Mouse (Mus musculus): ENCODE data around the gene Fbxl3. TPM values are rescaled to one million over a fixed set of nuclear protein-coding genes. Genes with fewer than 3 reads are reported as not detected.

The Fbxl3 gene
- polyA plus RNA-seq, 1 experiment from 2014 or later = 33.5 TPM

DNA sequence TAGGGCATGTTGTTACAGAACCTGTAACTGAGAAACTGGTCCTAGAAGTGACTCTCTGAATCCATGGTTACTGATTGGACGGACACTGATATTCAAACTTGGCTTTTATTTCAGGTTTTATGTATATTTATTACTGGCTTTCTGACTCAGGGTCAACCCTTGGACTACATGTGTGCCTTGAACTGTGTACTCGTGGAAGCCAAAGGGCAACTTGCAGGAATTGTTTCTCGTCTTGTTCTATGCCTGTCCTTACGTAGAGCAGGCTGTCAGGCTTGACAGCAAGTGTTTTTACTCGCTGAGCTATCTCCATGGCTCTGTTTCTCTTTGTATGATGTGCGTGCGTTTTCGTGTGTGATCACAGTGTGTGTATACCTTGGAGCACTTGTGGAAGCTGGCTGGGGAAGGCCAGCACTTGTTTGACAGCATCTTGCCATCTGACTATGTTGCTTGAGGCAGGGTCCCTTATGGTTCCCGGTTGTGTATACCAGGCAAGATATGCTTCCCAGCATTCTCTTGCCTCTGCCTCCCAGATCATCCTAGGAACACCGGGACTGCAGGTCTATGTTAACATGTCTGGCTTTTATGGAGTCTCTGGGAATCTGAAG is 3.5 kb upstream of the Fbxl3 start:
- H3K4me2 ChIP-seq = no peak overlapping the region
- peak overlapping the region; percentile 24; the same call in 1 of the 2 replicates for H3K27ac ChIP-seq (ENCODE audit: low read depth)
- ATAC-seq (ENCODE audit: insufficient read depth) (no peak), DNase-seq (no peak)
- no peak overlapping the region for H3K4me3 ChIP-seq (ENCODE audit: low read depth, low read length)
- WGBS = 52% methylated on average over 10 of the region's 10 CpGs
- H3K27me3 ChIP-seq (ENCODE audit: insufficient read depth, low read length) = no peaks in the 10 kb centered on the region
- 0 out of 2 replicates have a peak, but pooled peaks cover 3% of the 10 kb centered on the region for H3K4me1 ChIP-seq (ENCODE audit: insufficient read depth)
- no peaks in the 10 kb centered on the region for H3K9me3 ChIP-seq (ENCODE audit: low read depth, low read length)
- TF ChIP-seq CTCF (IDR thresholded peaks at IDR 0.05; ENCODE audit: low read depth) = no peak
- no peak overlapping the region for H3K9ac ChIP-seq
- H3K36me3 ChIP-seq (ENCODE audit: insufficient read depth) = no peaks in the 10 kb centered on the region

DNA sequence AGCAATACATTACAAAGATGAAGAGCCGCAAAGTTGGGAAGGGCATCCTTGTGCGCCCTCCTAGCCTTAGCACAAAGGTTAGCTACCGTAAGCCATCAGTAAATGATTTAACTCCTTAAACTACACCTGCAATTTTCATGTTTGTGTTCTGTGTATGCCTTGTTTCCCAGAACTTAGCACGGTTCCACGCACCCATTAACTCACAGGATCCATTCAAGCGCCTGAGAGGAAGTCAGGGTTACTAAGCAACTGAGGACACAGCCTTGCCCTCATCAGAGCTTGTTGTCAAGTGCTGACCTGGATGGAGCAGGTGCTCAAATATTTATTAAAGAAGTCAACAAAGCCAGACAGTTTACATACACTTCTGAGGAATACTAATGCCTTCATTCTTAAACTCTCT is 2.9 kb upstream of the Fbxl3 start:
- TF ChIP-seq CTCF (IDR thresholded peaks at IDR 0.05; ENCODE audit: low read depth) = no peak
- Histone ChIP-seq H3K36me3 (ENCODE audit: insufficient read depth) (no peaks in the 10 kb centered on the region), H3K27ac (ENCODE audit: low read depth) (no peak overlapping the region), H3K4me2 (no peak overlapping the region), H3K9ac (no peak overlapping the region), H3K9me3 (ENCODE audit: low read depth, low read length) (no peaks in the 10 kb centered on the region), H3K4me3 (ENCODE audit: low read depth, low read length) (no peak overlapping the region), H3K27me3 (ENCODE audit: insufficient read depth, low read length) (no peaks in the 10 kb centered on the region), H3K4me1 (ENCODE audit: insufficient read depth) (0 out of 2 replicates have a peak, but pooled peaks cover 3% of the 10 kb centered on the region)
- WGBS = 49% methylated on average over 6 of the region's 6 CpGs
- DNase-seq (peak; percentile 14), ATAC-seq (ENCODE audit: insufficient read depth) (no peak)

DNA sequence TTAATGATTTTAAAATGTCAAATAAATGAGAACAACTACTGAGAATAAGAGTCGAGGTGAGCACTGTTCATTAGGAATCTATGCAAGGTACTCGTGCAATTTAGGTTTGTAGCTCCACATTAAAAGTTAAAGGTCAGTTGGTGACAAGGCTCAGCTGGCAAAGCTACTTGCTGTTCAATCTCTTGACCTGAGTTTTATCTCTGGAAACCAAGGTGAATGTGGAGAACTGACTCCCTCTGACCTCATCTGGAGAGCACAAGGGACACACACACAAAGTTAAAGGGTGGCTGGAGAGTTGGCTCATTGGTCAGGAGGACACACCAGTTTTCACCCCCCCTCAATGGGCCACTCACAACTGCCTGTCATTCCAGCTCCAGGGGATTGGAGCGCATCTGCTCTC is 1.8 kb upstream of the Fbxl3 start:
- 43% methylated on average over 3 of the region's 3 CpGs for WGBS
- ATAC-seq (ENCODE audit: insufficient read depth) (no peak), DNase-seq (no peak)
- Histone ChIP-seq H3K4me1 (ENCODE audit: insufficient read depth) (0 out of 2 replicates have a peak, but pooled peaks cover 3% of the 10 kb centered on the region), H3K4me3 (ENCODE audit: low read depth, low read length) (no peak overlapping the region), H3K27ac (ENCODE audit: low read depth) (no peak overlapping the region), H3K4me2 (no peak overlapping the region), H3K36me3 (ENCODE audit: insufficient read depth) (0 out of 2 replicates have a peak, but pooled peaks cover 3% of the 10 kb centered on the region), H3K27me3 (ENCODE audit: insufficient read depth, low read length) (no peaks in the 10 kb centered on the region), H3K9ac (no peak overlapping the region), H3K9me3 (ENCODE audit: low read depth, low read length) (no peaks in the 10 kb centered on the region)
- no peak for TF ChIP-seq CTCF (IDR thresholded peaks at IDR 0.05; ENCODE audit: low read depth)

GRCm38 (mm10) chr14:103100296-103100695 is 930 bp upstream of the Fbxl3 start:
- Histone ChIP-seq H3K36me3 (ENCODE audit: insufficient read depth) (peaks cover 3% of the 10 kb centered on the region; the same call in 1 of the 2 replicates), H3K4me1 (ENCODE audit: insufficient read depth) (0 out of 2 replicates have a peak, but pooled peaks cover 3% of the 10 kb centered on the region), H3K9me3 (ENCODE audit: low read depth, low read length) (no peaks in the 10 kb centered on the region), H3K9ac (no peak overlapping the region), H3K27me3 (ENCODE audit: insufficient read depth, low read length) (no peaks in the 10 kb centered on the region), H3K4me2 (peak overlapping the region; percentile 61), H3K4me3 (ENCODE audit: low read depth, low read length) (peak overlapping the region; percentile 78; the same call in 1 of the 2 replicates), H3K27ac (ENCODE audit: low read depth) (no peak overlapping the region)
- 62% methylated on average over 13 of the region's 13 CpGs for WGBS
- no peak for ATAC-seq (ENCODE audit: insufficient read depth)
- no peak for DNase-seq
- TF ChIP-seq CTCF (IDR thresholded peaks at IDR 0.05; ENCODE audit: low read depth) = no peak

GRCm38 (mm10) chr14:103098587-103099235 is 655 bp downstream of the Fbxl3 start:
- Histone ChIP-seq H3K36me3 (ENCODE audit: insufficient read depth) (peaks cover 14% of the 10 kb centered on the region), H3K27ac (ENCODE audit: low read depth) (peak overlapping the region; percentile 99), H3K9me3 (ENCODE audit: low read depth, low read length) (no peaks in the 10 kb centered on the region), H3K4me2 (peak overlapping the region; percentile 61), H3K27me3 (ENCODE audit: insufficient read depth, low read length) (no peaks in the 10 kb centered on the region), H3K4me1 (ENCODE audit: insufficient read depth) (0 out of 2 replicates have a peak, but pooled peaks cover 3% of the 10 kb centered on the region), H3K4me3 (ENCODE audit: low read depth, low read length) (peak overlapping the region; percentile 78), H3K9ac (peak overlapping the region; percentile 99)
- DNase-seq (peak; percentile 91), ATAC-seq (ENCODE audit: insufficient read depth) (peak; percentile 82)
- under 1% methylated on average over 78 of the region's 86 CpGs for WGBS
- no peak for TF ChIP-seq CTCF (IDR thresholded peaks at IDR 0.05; ENCODE audit: low read depth)

- H3K4me3 ChIP-seq (ENCODE audit: low read depth, low read length) = peak overlapping the region; percentile 78
- H3K36me3 ChIP-seq (ENCODE audit: insufficient read depth) = peaks cover 14% of the 10 kb centered on the region
- no peak for TF ChIP-seq CTCF (IDR thresholded peaks at IDR 0.05; ENCODE audit: low read depth)
- H3K27me3 ChIP-seq (ENCODE audit: insufficient read depth, low read length) = no peaks in the 10 kb centered on the region
- 0 out of 2 replicates have a peak, but pooled peaks cover 3% of the 10 kb centered on the region for H3K4me1 ChIP-seq (ENCODE audit: insufficient read depth)
- peak overlapping the region; percentile 61 for H3K4me2 ChIP-seq
- peak overlapping the region; percentile 99 for H3K9ac ChIP-seq
- WGBS = under 1% methylated on average over 2 of the region's 2 CpGs
- DNase-seq (peak; percentile 15), ATAC-seq (ENCODE audit: insufficient read depth) (no peak)
- H3K9me3 ChIP-seq (ENCODE audit: low read depth, low read length) = no peaks in the 10 kb centered on the region
- H3K27ac ChIP-seq (ENCODE audit: low read depth) = peak overlapping the region; percentile 99; the same call in 1 of the 2 replicates
Measured at GRCm38 (mm10) chr14:103098213-103098586, 1.2 kb downstream of the Fbxl3 start.

GRCm38 (mm10) chr14:103096621-103097020 is 2.7 kb downstream of the Fbxl3 start:
- no peaks in the 10 kb centered on the region for H3K27me3 ChIP-seq (ENCODE audit: insufficient read depth, low read length)
- H3K4me3 ChIP-seq (ENCODE audit: low read depth, low read length) = no peak overlapping the region
- peaks cover 27% of the 10 kb centered on the region for H3K36me3 ChIP-seq (ENCODE audit: insufficient read depth)
- H3K9me3 ChIP-seq (ENCODE audit: low read depth, low read length) = no peaks in the 10 kb centered on the region
- TF ChIP-seq CTCF (IDR thresholded peaks at IDR 0.05; ENCODE audit: low read depth) = no peak
- WGBS = 59% methylated on average over 6 of the region's 6 CpGs
- 0 out of 2 replicates have a peak, but pooled peaks cover 3% of the 10 kb centered on the region for H3K4me1 ChIP-seq (ENCODE audit: insufficient read depth)
- H3K27ac ChIP-seq (ENCODE audit: low read depth) = no peak overlapping the region
- DNase-seq = peak; percentile 40
- no peak overlapping the region for H3K9ac ChIP-seq
- peak overlapping the region; percentile 46; the same call in 1 of the 2 replicates for H3K4me2 ChIP-seq
- no peak for ATAC-seq (ENCODE audit: insufficient read depth)
